Mouse (Mus musculus): ENCODE measurements around the gene Shld2. TPM values are rescaled to one million over a fixed set of nuclear protein-coding genes. Genes with fewer than 3 reads are reported as not detected.
A peak's percentile ranks its signal among the peaks of the same experiment; 100 is the strongest.

Shld2 gene
- polyA plus RNA-seq, 1 experiment from 2014 or later: 10.0 TPM

DNA sequence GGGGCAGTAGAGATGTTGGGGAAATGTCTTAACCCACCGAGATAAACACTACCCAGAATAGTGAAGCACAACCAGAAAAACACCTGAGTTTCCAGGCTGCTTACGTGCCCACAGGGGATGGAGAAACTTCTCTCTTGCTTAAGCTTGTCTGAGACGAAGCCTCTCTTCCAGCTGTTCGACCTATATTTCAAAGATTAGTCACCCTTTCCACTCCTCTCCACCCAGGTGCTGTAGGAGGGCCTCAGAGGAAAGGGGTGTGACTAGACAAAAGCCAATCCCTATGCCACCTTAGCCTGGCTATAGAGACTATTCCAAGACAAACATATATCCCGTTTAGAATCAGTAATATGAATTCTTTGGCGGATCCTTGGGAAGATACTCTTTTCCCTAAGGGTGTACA, 102.3 kb downstream of the Shld2 start:
- Histone ChIP-seq H3K9ac (replicated peaks; ENCODE audit: low read length) (no peak overlapping the region), H3K4me1 (ENCODE audit: control insufficient read depth, insufficient read depth, low read length) (no peaks in the 10 kb centered on the region), H3K4me3 (ENCODE audit: low read depth, low read length) (no peak overlapping the region), H3K4me2 (ENCODE audit: low read depth, low read length) (no peak overlapping the region), H3K36me3 (replicated peaks; ENCODE audit: control insufficient read depth, insufficient read depth, low read depth, low read length) (no peaks in the 10 kb centered on the region), H3K9me3 (replicated peaks; ENCODE audit: control insufficient read depth, low read length) (no peaks in the 10 kb centered on the region), H3K27ac (replicated peaks; ENCODE audit: low read depth, low read length) (no peak overlapping the region), H3K27me3 (ENCODE audit: control insufficient read depth, insufficient read depth, low read length) (no peaks in the 10 kb centered on the region)
- ATAC-seq (replicated peaks; ENCODE audit: insufficient number of reproducible peaks, low FRiP score, low TSS enrichment, low read depth) (no peak), DNase-seq (ENCODE audit: low spot score) (no peak)
- WGBS: 81% methylated on average over 6 of the region's 6 CpGs

DNA sequence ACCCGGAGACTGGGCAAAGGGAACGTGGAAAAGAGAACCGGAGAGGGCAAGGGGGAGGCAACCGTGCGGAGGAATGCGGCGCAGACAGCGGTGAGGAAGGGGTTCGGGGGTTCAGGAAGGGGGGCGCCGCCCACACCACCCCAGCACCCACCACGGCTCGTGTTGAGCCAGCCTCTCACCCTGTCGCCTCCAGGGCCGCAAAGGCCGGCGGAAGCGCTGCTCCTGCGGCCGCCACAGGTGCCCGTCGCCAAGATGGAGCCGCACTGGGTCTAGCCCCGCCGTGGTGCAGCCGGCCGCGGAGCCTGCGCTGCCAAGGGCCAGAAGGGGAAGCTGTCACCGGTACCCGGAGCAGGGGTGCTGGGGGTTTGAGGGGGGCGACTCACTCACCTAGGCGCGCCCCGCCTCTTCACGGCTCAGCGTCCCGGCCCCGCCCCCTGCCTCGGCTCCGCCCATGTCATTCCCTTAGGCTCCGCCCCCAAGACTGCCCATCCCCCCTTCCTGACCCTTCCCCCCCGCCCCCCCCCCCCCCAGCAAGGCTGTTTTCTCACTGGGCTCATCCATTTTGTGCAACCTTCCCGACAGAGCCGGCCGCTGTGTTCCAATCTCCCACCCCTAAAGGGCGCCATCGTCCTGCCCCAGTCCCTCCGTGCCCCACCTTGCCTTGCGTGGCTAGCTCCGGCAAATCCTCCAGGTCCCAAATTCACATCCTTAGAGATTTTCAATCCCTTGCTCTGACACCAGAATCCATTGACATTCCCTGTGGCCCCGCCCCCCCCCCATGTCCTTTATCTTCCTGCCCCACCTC, 108.9 kb downstream of the Shld2 start, which contains the start of gene Gprin2:
Gene Gprin2 (minus strand): TSS at position 423 of the 805 bp plus-strand sequence.
- H3K27ac ChIP-seq (replicated peaks; ENCODE audit: low read depth, low read length): no peak within 1 kb of the TSS
- DNase-seq (ENCODE audit: low spot score): peak; percentile 60
- no peaks in the 10 kb centered on the region for H3K9me3 ChIP-seq (replicated peaks; ENCODE audit: control insufficient read depth, low read length)
- no peaks in the 10 kb centered on the region for H3K36me3 ChIP-seq (replicated peaks; ENCODE audit: control insufficient read depth, insufficient read depth, low read depth, low read length)
- 3% methylated on average over 40 of the region's 52 CpGs for WGBS
- peak within 1 kb of the TSS; percentile 97 for H3K4me2 ChIP-seq (ENCODE audit: low read depth, low read length)
- ATAC-seq (replicated peaks; ENCODE audit: insufficient number of reproducible peaks, low FRiP score, low TSS enrichment, low read depth): peak; percentile 69
- peak within 1 kb of the TSS; percentile 64 for H3K9ac ChIP-seq (replicated peaks; ENCODE audit: low read length)
- H3K4me1 ChIP-seq (ENCODE audit: control insufficient read depth, insufficient read depth, low read length): no peaks in the 10 kb centered on the region
- H3K27me3 ChIP-seq (ENCODE audit: control insufficient read depth, insufficient read depth, low read length): peaks cover 2% of the 10 kb centered on the region; the same call in 1 of the 2 replicates
- H3K4me3 ChIP-seq (ENCODE audit: low read depth, low read length): peak within 1 kb of the TSS; percentile 67

DNA sequence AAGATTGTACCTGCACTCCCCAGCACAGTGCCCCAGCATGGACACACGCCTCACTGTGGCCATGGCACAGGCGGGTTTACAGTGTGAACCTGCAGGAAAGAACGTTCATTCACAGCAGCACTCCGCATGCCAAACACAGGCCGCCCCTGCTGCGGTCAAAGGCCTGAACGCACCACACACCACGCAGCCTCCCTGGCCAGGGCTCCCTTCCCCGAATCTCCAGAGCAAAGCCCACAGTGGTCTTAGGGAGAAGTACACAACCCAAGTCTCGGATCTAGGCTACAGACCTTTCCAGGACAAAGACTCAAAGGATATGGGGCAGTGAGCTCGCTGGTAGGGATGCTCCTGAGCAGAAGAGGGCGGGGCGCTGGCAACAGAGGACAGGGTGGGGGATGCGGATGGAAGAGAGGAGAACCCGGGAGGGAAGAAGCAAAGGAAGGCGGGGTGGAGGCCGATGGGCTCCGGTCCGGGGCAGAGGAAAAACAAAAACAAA, 109.5 kb downstream of the Shld2 start:
- Histone ChIP-seq H3K36me3 (replicated peaks; ENCODE audit: control insufficient read depth, insufficient read depth, low read depth, low read length) (no peaks in the 10 kb centered on the region), H3K9ac (replicated peaks; ENCODE audit: low read length) (peak overlapping the region; percentile 64), H3K4me1 (ENCODE audit: control insufficient read depth, insufficient read depth, low read length) (no peaks in the 10 kb centered on the region), H3K27me3 (ENCODE audit: control insufficient read depth, insufficient read depth, low read length) (peaks cover 2% of the 10 kb centered on the region; the same call in 1 of the 2 replicates), H3K4me2 (ENCODE audit: low read depth, low read length) (peak overlapping the region; percentile 97), H3K9me3 (replicated peaks; ENCODE audit: control insufficient read depth, low read length) (no peaks in the 10 kb centered on the region), H3K27ac (replicated peaks; ENCODE audit: low read depth, low read length) (no peak overlapping the region), H3K4me3 (ENCODE audit: low read depth, low read length) (peak overlapping the region; percentile 67)
- DNase-seq (ENCODE audit: low spot score): peak; percentile 48
- peak; percentile 60; the same call in 1 of the 2 replicates for ATAC-seq (replicated peaks; ENCODE audit: insufficient number of reproducible peaks, low FRiP score, low TSS enrichment, low read depth)
- 3% methylated on average over 19 of the region's 19 CpGs for WGBS

DNA sequence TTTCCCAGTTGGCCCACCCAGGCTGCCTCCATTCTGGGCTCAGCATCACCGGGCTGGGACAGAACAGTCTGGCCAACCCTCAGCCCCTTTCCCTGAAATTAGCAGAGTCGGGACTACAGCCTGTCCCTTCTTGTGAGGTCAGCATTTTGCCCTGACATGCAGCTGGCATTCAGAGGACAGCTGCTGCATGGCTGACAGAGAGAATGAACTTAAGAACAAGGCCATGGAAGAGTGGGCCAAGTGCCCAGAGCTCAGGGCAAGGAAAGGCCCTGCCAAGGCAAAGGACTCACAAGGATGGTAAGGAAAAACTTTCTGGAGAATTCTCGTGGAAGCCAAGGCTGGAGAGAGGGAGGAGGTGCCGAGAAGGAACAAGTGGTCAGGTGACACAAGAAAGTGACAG, 113.6 kb downstream of the Shld2 start:
- Histone ChIP-seq H3K4me3 (ENCODE audit: low read depth, low read length) (no peak overlapping the region), H3K9me3 (replicated peaks; ENCODE audit: control insufficient read depth, low read length) (no peaks in the 10 kb centered on the region), H3K36me3 (replicated peaks; ENCODE audit: control insufficient read depth, insufficient read depth, low read depth, low read length) (no peaks in the 10 kb centered on the region), H3K4me1 (ENCODE audit: control insufficient read depth, insufficient read depth, low read length) (no peaks in the 10 kb centered on the region), H3K27me3 (ENCODE audit: control insufficient read depth, insufficient read depth, low read length) (peaks cover 2% of the 10 kb centered on the region; the same call in 1 of the 2 replicates), H3K27ac (replicated peaks; ENCODE audit: low read depth, low read length) (no peak overlapping the region), H3K9ac (replicated peaks; ENCODE audit: low read length) (0 out of 2 replicates have a peak overlapping the region, but pooled peaks have one; percentile 4), H3K4me2 (ENCODE audit: low read depth, low read length) (no peak overlapping the region)
- 38% methylated on average over 4 of the region's 4 CpGs for WGBS
- DNase-seq (ENCODE audit: low spot score) (no peak), ATAC-seq (replicated peaks; ENCODE audit: insufficient number of reproducible peaks, low FRiP score, low TSS enrichment, low read depth) (no peak)

DNA sequence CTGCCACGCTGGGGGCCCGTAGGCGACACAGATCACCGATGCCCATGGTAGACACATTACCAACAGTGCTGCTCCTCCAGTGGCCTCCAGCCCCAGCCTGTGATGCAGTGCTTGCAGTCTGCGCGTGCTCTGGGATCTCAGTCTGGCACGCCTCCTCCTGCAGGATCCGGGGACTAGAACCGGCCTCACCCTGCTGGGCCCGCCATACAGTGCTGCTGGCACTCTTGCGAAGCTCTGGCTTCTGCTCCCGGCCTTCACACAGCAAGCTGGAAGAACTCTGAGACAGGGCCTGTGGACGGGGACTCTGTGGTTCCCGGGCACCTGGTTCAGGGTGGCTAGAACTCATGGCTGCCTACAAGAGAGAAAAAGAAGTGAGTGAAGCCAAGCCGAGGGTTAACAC, 114.8 kb downstream of the Shld2 start:
- ATAC-seq (replicated peaks; ENCODE audit: insufficient number of reproducible peaks, low FRiP score, low TSS enrichment, low read depth): no peak
- Histone ChIP-seq H3K4me2 (ENCODE audit: low read depth, low read length) (no peak overlapping the region), H3K4me1 (ENCODE audit: control insufficient read depth, insufficient read depth, low read length) (no peaks in the 10 kb centered on the region), H3K27ac (replicated peaks; ENCODE audit: low read depth, low read length) (no peak overlapping the region), H3K4me3 (ENCODE audit: low read depth, low read length) (no peak overlapping the region), H3K36me3 (replicated peaks; ENCODE audit: control insufficient read depth, insufficient read depth, low read depth, low read length) (no peaks in the 10 kb centered on the region), H3K9ac (replicated peaks; ENCODE audit: low read length) (no peak overlapping the region), H3K27me3 (ENCODE audit: control insufficient read depth, insufficient read depth, low read length) (peaks cover 1% of the 10 kb centered on the region; the same call in 1 of the 2 replicates), H3K9me3 (replicated peaks; ENCODE audit: control insufficient read depth, low read length) (no peaks in the 10 kb centered on the region)
- DNase-seq (ENCODE audit: low spot score): no peak
- 89% methylated on average over 15 of the region's 15 CpGs for WGBS

DNA sequence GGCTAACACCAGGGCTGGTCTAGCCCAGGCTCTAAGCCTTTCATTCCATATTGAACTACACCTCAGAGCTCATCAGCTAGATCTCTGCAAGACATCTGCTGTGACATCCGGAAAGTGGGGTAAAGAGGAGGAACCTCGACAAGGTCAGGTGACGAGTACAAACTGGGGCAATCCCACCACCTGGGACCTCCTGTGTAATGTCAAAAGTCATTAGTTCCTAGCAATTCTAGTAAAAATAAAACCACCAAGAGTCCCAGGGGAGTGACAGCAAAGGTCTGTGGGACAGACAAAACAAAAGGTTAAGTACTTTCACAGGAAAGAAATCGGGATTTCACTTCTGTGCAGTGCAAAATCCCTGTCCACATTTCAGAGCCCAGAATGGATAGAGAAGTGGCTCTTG, 116.4 kb downstream of the Shld2 start:
- ATAC-seq (replicated peaks; ENCODE audit: insufficient number of reproducible peaks, low FRiP score, low TSS enrichment, low read depth) (no peak), DNase-seq (ENCODE audit: low spot score) (no peak)
- Histone ChIP-seq H3K27me3 (ENCODE audit: control insufficient read depth, insufficient read depth, low read length) (no peaks in the 10 kb centered on the region), H3K4me2 (ENCODE audit: low read depth, low read length) (no peak overlapping the region), H3K9ac (replicated peaks; ENCODE audit: low read length) (no peak overlapping the region), H3K36me3 (replicated peaks; ENCODE audit: control insufficient read depth, insufficient read depth, low read depth, low read length) (no peaks in the 10 kb centered on the region), H3K27ac (replicated peaks; ENCODE audit: low read depth, low read length) (no peak overlapping the region), H3K4me1 (ENCODE audit: control insufficient read depth, insufficient read depth, low read length) (no peaks in the 10 kb centered on the region), H3K4me3 (ENCODE audit: low read depth, low read length) (no peak overlapping the region), H3K9me3 (replicated peaks; ENCODE audit: control insufficient read depth, low read length) (no peaks in the 10 kb centered on the region)
- WGBS: 63% methylated on average over 4 of the region's 4 CpGs

DNA sequence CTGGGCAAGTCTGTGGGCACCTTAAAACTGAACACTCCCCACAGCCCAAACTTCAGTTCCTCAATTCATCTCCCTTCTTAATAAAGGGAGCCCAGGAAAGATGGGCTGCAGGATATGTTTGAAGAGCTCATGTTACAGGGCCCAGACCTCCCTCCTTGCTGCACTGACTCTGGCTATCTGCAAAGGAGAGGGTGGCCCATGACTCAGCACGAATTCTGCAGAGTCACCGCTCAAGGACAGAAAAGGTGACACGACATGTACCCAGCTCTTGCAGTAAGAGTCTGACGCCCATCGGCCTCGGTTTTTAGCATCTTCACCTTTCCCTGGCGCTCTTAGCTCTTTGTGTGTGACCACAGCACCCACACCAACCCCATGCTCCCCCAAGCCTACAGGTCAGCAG, 119.9 kb downstream of the Shld2 start:
- H3K4me3 ChIP-seq (ENCODE audit: low read depth, low read length): no peak overlapping the region
- no peaks in the 10 kb centered on the region for H3K9me3 ChIP-seq (replicated peaks; ENCODE audit: control insufficient read depth, low read length)
- no peak for ATAC-seq (replicated peaks; ENCODE audit: insufficient number of reproducible peaks, low FRiP score, low TSS enrichment, low read depth)
- DNase-seq (ENCODE audit: low spot score): no peak
- 73% methylated on average over 7 of the region's 7 CpGs for WGBS
- no peaks in the 10 kb centered on the region for H3K36me3 ChIP-seq (replicated peaks; ENCODE audit: control insufficient read depth, insufficient read depth, low read depth, low read length)
- H3K4me2 ChIP-seq (ENCODE audit: low read depth, low read length): no peak overlapping the region
- no peak overlapping the region for H3K9ac ChIP-seq (replicated peaks; ENCODE audit: low read length)
- no peak overlapping the region for H3K27ac ChIP-seq (replicated peaks; ENCODE audit: low read depth, low read length)
- H3K4me1 ChIP-seq (ENCODE audit: control insufficient read depth, insufficient read depth, low read length): no peaks in the 10 kb centered on the region
- H3K27me3 ChIP-seq (ENCODE audit: control insufficient read depth, insufficient read depth, low read length): no peaks in the 10 kb centered on the region

DNA sequence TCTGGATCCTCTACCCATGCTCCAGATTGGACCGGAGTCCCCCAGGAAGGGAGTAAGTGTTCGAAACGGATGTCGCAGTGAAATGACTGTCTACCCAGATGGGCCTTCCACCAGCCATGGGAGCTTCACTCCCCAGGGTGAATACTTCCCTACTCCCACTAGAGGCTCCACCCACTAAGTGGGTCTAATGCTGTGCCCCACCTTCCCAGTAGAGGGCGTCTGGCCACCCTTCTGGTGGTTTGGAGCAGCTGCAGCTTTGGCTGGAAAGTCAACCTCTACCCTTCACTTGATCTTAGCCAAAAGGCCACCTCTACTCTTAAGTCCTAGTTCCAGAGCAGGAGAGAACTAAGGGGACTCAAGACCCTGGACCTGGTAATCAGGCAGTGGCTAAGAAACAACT, 121.7 kb downstream of the Shld2 start:
- Histone ChIP-seq H3K27ac (replicated peaks; ENCODE audit: low read depth, low read length) (no peak overlapping the region), H3K36me3 (replicated peaks; ENCODE audit: control insufficient read depth, insufficient read depth, low read depth, low read length) (no peaks in the 10 kb centered on the region), H3K9me3 (replicated peaks; ENCODE audit: control insufficient read depth, low read length) (no peaks in the 10 kb centered on the region), H3K4me2 (ENCODE audit: low read depth, low read length) (no peak overlapping the region), H3K27me3 (ENCODE audit: control insufficient read depth, insufficient read depth, low read length) (no peaks in the 10 kb centered on the region), H3K9ac (replicated peaks; ENCODE audit: low read length) (no peak overlapping the region), H3K4me3 (ENCODE audit: low read depth, low read length) (no peak overlapping the region), H3K4me1 (ENCODE audit: control insufficient read depth, insufficient read depth, low read length) (no peaks in the 10 kb centered on the region)
- 68% methylated on average over 5 of the region's 5 CpGs for WGBS
- peak; percentile 19 for DNase-seq (ENCODE audit: low spot score)
- no peak for ATAC-seq (replicated peaks; ENCODE audit: insufficient number of reproducible peaks, low FRiP score, low TSS enrichment, low read depth)
